ENCODE assay signal across 31 mouse cellular contexts in the genomic region with DNA sequence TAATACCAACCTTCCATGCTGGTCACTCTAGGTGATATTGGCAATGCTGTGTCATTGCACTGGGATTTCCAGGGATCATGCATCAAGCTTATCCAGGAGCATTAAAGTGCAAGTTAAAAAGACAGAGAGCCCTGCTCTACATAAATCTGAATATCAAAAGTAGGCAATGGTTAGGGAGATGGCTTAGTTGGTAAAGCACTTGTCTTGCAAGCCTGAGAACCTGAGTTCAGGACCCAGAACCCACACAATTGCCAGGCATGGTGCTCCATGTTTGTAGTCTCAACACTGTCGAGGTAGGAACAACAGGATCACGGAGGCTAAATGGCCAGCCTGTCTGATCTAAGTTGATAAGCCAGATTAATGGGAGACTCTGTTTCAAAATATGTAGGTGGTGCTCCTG. TPM values are rescaled to one million over a fixed set of nuclear protein-coding genes. Genes with fewer than 3 reads are reported as not detected.
A peak's percentile ranks its signal among the peaks of the same experiment; 100 is the strongest.
DNase-seq lines count a peak whose midpoint lies in the region; ATAC-seq and TF ChIP-seq lines count a peak whose summit lies in the region.
"Had no signal": no experiment of that assay in that cellular context is flagged by ENCODE, and none has a peak within 500 bp of the region (broad histone marks: within the 10 kb centered on the region; RNA-seq: fewer than 3 reads in every experiment).

No protein-coding gene starts in this region.

- no peak overlapping the region for H3K4me3 ChIP-seq in liver, adult 2 months (ENCODE audit: insufficient read depth, low read depth, low read length)
- H3K4me3 ChIP-seq in hindbrain, embryonic 12.5 days, result no peak overlapping the region
- H3K4me3 ChIP-seq: embryonic facial prominence, embryonic 13.5 days; embryonic facial prominence, embryonic 15.5 days; erythroblast, embryonic 14.5 days; forebrain, embryonic 10.5 days; forebrain, embryonic 12.5 days had no signal

- ATAC-seq in hindbrain, embryonic 12.5 days (ENCODE audit: low FRiP score), result no peak
- ATAC-seq: CD4-positive, CD25-positive, alpha-beta regulatory T cell, adult 4 months; forebrain, embryonic 14.5 days; forebrain, embryonic 16.5 days; Patski had no signal

- DNase-seq in liver, adult 2 months (ENCODE audit: extremely low read depth, low read depth, low spot score), result no peak
- DNase-seq in liver (no peak), R1 (ENCODE audit: low read depth, low spot score) (peak; percentile 65), ZHBTc4 (ENCODE audit: low read depth, low spot score) (peak; percentile 76)
- DNase-seq in heart, postnatal 25 days (ENCODE audit: low spot score), result no peak
- DNase-seq: adrenal gland, adult 2 months; adrenal gland, postnatal 10 days; adrenal gland, postnatal 25 days; B cell, adult 2 months; cerebellum, adult 11 months; cerebellum, adult 18-20 months; cerebellum, adult 8-10 months; cerebellum, adult 9-11 months; cerebellum, postnatal 14 days; cerebellum, postnatal 36 days; embryo, embryonic 11 days had no signal

- H3K9ac ChIP-seq in liver, adult 2 months (ENCODE audit: low read depth, low read length), result no peak overlapping the region
- H3K9ac ChIP-seq in hindbrain, embryonic 12.5 days, result no peak overlapping the region
- H3K9ac ChIP-seq: embryonic facial prominence, embryonic 13.5 days; embryonic facial prominence, embryonic 15.5 days; forebrain, embryonic 12.5 days had no signal

- no peak overlapping the region for H3K4me2 ChIP-seq in hindbrain, embryonic 12.5 days (replicated peaks)
- H3K4me2 ChIP-seq: embryonic facial prominence, embryonic 13.5 days; embryonic facial prominence, embryonic 15.5 days; forebrain, embryonic 12.5 days had no signal

- H3K9me3 ChIP-seq in hindbrain, embryonic 12.5 days (replicated peaks), result no peaks in the 10 kb centered on the region
- H3K9me3 ChIP-seq: embryonic facial prominence, embryonic 13.5 days; embryonic facial prominence, embryonic 15.5 days; forebrain, embryonic 10.5 days; forebrain, embryonic 12.5 days had no signal

- no peak for TF ChIP-seq CTCF in liver, adult 2 months (IDR thresholded peaks at IDR 0.05; ENCODE audit: low read depth, low read length)

- TF ChIP-seq POLR2A in liver, adult 2 months (IDR thresholded peaks at IDR 0.05; ENCODE audit: extremely low read depth, insufficient read depth, low read length), result no peak

- peaks cover 21% of the 10 kb centered on the region for H3K36me3 ChIP-seq in liver, adult 2 months (ENCODE audit: control insufficient read depth, insufficient read depth, low read length)
- H3K36me3 ChIP-seq in hindbrain, embryonic 12.5 days, result no peaks in the 10 kb centered on the region
- H3K36me3 ChIP-seq: embryonic facial prominence, embryonic 13.5 days; embryonic facial prominence, embryonic 15.5 days; forebrain, embryonic 10.5 days; forebrain, embryonic 12.5 days; G1E had no signal

- peak overlapping the region; percentile 70 for H3K27ac ChIP-seq in liver, adult 2 months (replicated peaks; ENCODE audit: insufficient read depth, low read depth, low read length)
- no peak overlapping the region for H3K27ac ChIP-seq in hindbrain, embryonic 12.5 days
- H3K27ac ChIP-seq: embryonic facial prominence, embryonic 13.5 days; embryonic facial prominence, embryonic 15.5 days; forebrain, embryonic 10.5 days; forebrain, embryonic 12.5 days had no signal

- H3K79me2 ChIP-seq in liver, adult 2 months (ENCODE audit: control insufficient read depth, insufficient read depth, low read length), result peaks cover 11% of the 10 kb centered on the region; the same call in 1 of the 2 replicates

- H3K27me3 ChIP-seq in liver, adult 2 months (ENCODE audit: control insufficient read depth, insufficient read depth, low read length), result no peaks in the 10 kb centered on the region
- H3K27me3 ChIP-seq in hindbrain, embryonic 12.5 days, result no peaks in the 10 kb centered on the region
- H3K27me3 ChIP-seq: CH12.LX; embryonic facial prominence, embryonic 13.5 days; embryonic facial prominence, embryonic 15.5 days; forebrain, embryonic 12.5 days; Patski had no signal

- WGBS in liver, adult 2 months, result 34% methylated on average over 2 of the region's 2 CpGs
- 92% methylated on average over 2 of the region's 2 CpGs for WGBS in hindbrain, embryonic 12.5 days

- intact Hi-C loops in heart, postnatal 25 days (cut with DNase I), result no loop called here

- peaks cover 25% of the 10 kb centered on the region; the same call in 1 of the 2 replicates for H3K4me1 ChIP-seq in liver, adult 2 months (ENCODE audit: control insufficient read depth, insufficient read depth, low read length)
- H3K4me1 ChIP-seq in hindbrain, embryonic 12.5 days, result no peaks in the 10 kb centered on the region
- H3K4me1 ChIP-seq: embryonic facial prominence, embryonic 13.5 days; embryonic facial prominence, embryonic 15.5 days; forebrain, embryonic 10.5 days; forebrain, embryonic 12.5 days had no signal

RNA-seq across cellular contexts. Expression of gene Crp, which starts 3.5 kb away (rescaled TPM):
- total RNA-seq in liver, adult 2 months (2014; rRNA removed), result 470 and 497 TPM in 2 replicates
- 279 and 317 TPM in 2 replicates for polyA plus RNA-seq in liver, adult 2 months (2012; rRNA removed)
- not detected for total RNA-seq in heart, postnatal 25 days (2021)
- not detected in 2 replicates for polyA plus RNA-seq in hindbrain, embryonic 12.5 days (2016; fragmentation: Nextera tagmentation; extraction: Ambion mirVana)
- total RNA-seq: adrenal gland, postnatal 25 days; CH12.LX; common myeloid progenitor, adult 5-6 weeks had no signal
- polyA plus RNA-seq: adrenal gland, adult 2 months; CD4-positive, CD25-positive, alpha-beta regulatory T cell, adult 4 months; embryonic facial prominence, embryonic 11.5 days; embryonic facial prominence, embryonic 13.5 days; embryonic facial prominence, embryonic 15.5 days; erythroblast, embryonic 14.5 days; forebrain, embryonic 10.5 days; forebrain, embryonic 12.5 days; forebrain, embryonic 16.5 days; frontal cortex, adult 2 months; G1E had no signal

Comparison
In these comparisons a context has a peak if more than half of its experiments do, and no peak if none do; other contexts are left out.
1. DNase-seq: peak in R1 (single experiment) and ZHBTc4 (single experiment); none in liver, adult 2 months (single experiment), liver (single experiment) and heart, postnatal 25 days (single experiment).
2. RNA of gene Crp, which starts 3.5 kb away (total RNA-seq): 470 to 497 TPM in liver, adult 2 months; not detected in heart, postnatal 25 days; every median in the first group is over 100 times any median in the second.